Mouse (Mus musculus): ENCODE measurements around the gene Slc46a3. TPM values are rescaled to one million over a fixed set of nuclear protein-coding genes. Genes with fewer than 3 reads are reported as not detected.

Slc46a3 gene
- polyA plus RNA-seq, 1 experiment from 2014 or later = 3.9 TPM

GRCm38 (mm10) chr5:147888313-147889297 lies 6.0 kb downstream of the Slc46a3 start:
- peaks cover 21% of the 10 kb centered on the region for H3K27me3 ChIP-seq (ENCODE audit: insufficient read depth, poor library complexity, severe bottlenecking)
- H3K4me3 ChIP-seq = no peak overlapping the region
- no peak for DNase-seq (ENCODE audit: low spot score)
- H3K9me3 ChIP-seq = no peaks in the 10 kb centered on the region
- 89% methylated on average over 11 of the region's 12 CpGs for WGBS
- no peaks in the 10 kb centered on the region for H3K36me3 ChIP-seq
- H3K27ac ChIP-seq = no peak overlapping the region
- H3K4me1 ChIP-seq (replicated peaks) = peaks cover 11% of the 10 kb centered on the region

- peaks cover 38% of the 10 kb centered on the region for H3K36me3 ChIP-seq
- no peaks in the 10 kb centered on the region for H3K27me3 ChIP-seq (ENCODE audit: insufficient read depth, poor library complexity, severe bottlenecking)
- H3K9me3 ChIP-seq = no peaks in the 10 kb centered on the region
- 94% methylated on average over 6 of the region's 6 CpGs for whole genome bisulfite sequencing
- no peaks in the 10 kb centered on the region for H3K4me1 ChIP-seq (replicated peaks)
- no peak for DNase-seq (ENCODE audit: low spot score)
- no peak overlapping the region for H3K27ac ChIP-seq
- H3K4me3 ChIP-seq = no peak overlapping the region
These were observed 11.0 kb downstream of the Slc46a3 start for GRCm38 (mm10) chr5:147883581-147883980.

GRCm38 (mm10) chr5:147879971-147880682 lies 14.5 kb downstream of the Slc46a3 start:
- no peak overlapping the region for H3K27ac ChIP-seq
- H3K27me3 ChIP-seq (ENCODE audit: insufficient read depth, poor library complexity, severe bottlenecking) = no peaks in the 10 kb centered on the region
- no peak for DNase-seq (ENCODE audit: low spot score)
- H3K4me3 ChIP-seq = no peak overlapping the region
- WGBS = 89% methylated on average over 17 of the region's 17 CpGs
- H3K9me3 ChIP-seq = 0 out of 2 replicates have a peak, but pooled peaks cover 5% of the 10 kb centered on the region
- H3K4me1 ChIP-seq (replicated peaks) = no peaks in the 10 kb centered on the region
- peaks cover 73% of the 10 kb centered on the region for H3K36me3 ChIP-seq

DNA sequence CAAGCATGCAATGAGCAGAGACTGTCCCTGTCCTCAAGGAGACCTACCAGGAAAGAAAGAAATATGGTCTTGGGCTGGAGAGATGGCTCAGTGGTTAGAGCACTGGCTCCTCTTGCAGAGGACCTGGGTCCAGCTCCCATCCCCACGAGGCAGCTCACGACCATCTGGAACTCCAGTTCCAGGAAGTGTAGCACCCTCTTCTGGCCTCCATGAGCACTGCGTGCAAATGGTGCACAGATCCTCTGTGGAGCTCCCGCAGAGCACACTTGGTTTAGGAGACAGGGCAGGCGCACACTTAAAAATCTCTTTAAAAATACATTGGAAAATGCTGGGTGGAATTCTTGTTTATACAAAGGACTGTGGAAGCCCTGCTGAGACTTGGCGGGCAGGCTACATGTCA lies 17.1 kb downstream of the Slc46a3 start:
- Histone ChIP-seq H3K27ac (no peak overlapping the region), H3K4me3 (no peak overlapping the region), H3K4me1 (replicated peaks) (no peaks in the 10 kb centered on the region), H3K36me3 (peaks cover 93% of the 10 kb centered on the region), H3K27me3 (ENCODE audit: insufficient read depth, poor library complexity, severe bottlenecking) (no peaks in the 10 kb centered on the region), H3K9me3 (0 out of 2 replicates have a peak, but pooled peaks cover 5% of the 10 kb centered on the region)
- WGBS = 87% methylated on average over 6 of the region's 6 CpGs
- DNase-seq (ENCODE audit: low spot score) = peak; percentile 6

GRCm38 (mm10) chr5:147875210-147875609 lies 19.4 kb downstream of the Slc46a3 start:
- 0 out of 2 replicates have a peak, but pooled peaks cover 5% of the 10 kb centered on the region for H3K9me3 ChIP-seq
- WGBS = 95% methylated on average over 8 of the region's 8 CpGs
- peaks cover 100% of the 10 kb centered on the region for H3K36me3 ChIP-seq
- H3K27me3 ChIP-seq (ENCODE audit: insufficient read depth, poor library complexity, severe bottlenecking) = no peaks in the 10 kb centered on the region
- no peaks in the 10 kb centered on the region for H3K4me1 ChIP-seq (replicated peaks)
- no peak overlapping the region for H3K4me3 ChIP-seq
- no peak for DNase-seq (ENCODE audit: low spot score)
- H3K27ac ChIP-seq = no peak overlapping the region

DNA sequence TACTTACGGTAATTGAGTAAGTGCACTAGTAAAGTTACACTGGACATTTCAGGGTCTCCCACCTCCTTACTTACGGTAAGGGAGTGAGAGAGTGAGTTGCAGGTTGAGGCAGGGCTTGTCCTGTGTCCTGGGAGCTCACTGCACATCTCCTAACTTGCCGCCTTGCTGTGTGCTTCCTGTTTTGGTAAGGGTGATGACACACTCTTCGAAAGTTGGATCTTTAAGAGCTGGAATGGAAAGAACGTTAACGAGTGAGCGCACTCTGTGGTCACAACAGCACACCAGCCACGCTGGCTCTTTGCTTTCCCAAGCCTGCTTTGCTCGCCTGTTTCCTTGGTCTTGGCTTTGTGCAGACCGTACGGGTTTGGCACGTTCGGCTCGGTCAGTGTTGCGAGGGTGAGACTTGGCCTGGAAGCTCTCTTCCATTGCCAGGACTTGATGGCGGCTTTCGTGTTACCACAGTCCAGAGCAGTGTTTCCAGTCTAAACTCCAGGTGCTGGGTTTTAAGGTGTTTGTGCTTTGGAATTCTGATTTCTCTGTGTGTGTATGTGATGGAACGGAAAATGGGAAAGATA lies 20.0 kb downstream of the Slc46a3 start:
- 96% methylated on average over 18 of the region's 18 CpGs for WGBS

GRCm38 (mm10) chr5:147871091-147871820 lies 23.4 kb downstream of the Slc46a3 start:
- Histone ChIP-seq H3K27me3 (ENCODE audit: insufficient read depth, poor library complexity, severe bottlenecking) (no peaks in the 10 kb centered on the region), H3K36me3 (peaks cover 100% of the 10 kb centered on the region), H3K4me3 (no peak overlapping the region), H3K9me3 (no peaks in the 10 kb centered on the region), H3K27ac (no peak overlapping the region), H3K4me1 (replicated peaks) (no peaks in the 10 kb centered on the region)
- no peak for DNase-seq (ENCODE audit: low spot score)
- WGBS = 92% methylated on average over 15 of the region's 15 CpGs

More for the DNA sequence above, 20.0 kb downstream of the Slc46a3 start:
- no peaks in the 10 kb centered on the region for H3K4me1 ChIP-seq (replicated peaks)
- no peak for DNase-seq (ENCODE audit: low spot score)
- H3K36me3 ChIP-seq = peaks cover 100% of the 10 kb centered on the region
- H3K27me3 ChIP-seq (ENCODE audit: insufficient read depth, poor library complexity, severe bottlenecking) = no peaks in the 10 kb centered on the region
- H3K9me3 ChIP-seq = 0 out of 2 replicates have a peak, but pooled peaks cover 5% of the 10 kb centered on the region
- no peak overlapping the region for H3K4me3 ChIP-seq
- H3K27ac ChIP-seq = no peak overlapping the region

DNA sequence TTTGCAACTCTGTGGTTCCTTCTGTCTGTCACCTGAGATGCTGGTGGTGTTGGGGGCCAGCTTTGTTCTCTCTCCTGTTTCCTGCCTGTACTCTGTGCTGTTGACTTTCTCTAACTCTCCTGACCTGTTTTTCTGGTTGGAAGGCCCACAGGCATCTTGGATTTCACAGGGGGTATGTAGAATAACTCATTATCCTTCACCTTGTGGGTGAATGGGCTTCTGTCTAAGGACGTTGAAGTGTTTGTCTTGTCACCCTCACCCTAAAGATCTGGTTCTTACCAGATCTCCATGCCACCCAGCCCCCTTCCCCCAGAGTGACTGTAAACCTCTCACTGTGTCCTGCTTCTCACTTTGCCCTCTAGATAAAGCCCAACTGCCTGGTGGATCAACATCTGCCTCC lies 24.3 kb downstream of the Slc46a3 start:
- H3K4me3 ChIP-seq = no peak overlapping the region
- 81% methylated on average over 1 of the region's 1 CpGs for WGBS
- no peaks in the 10 kb centered on the region for H3K27me3 ChIP-seq (ENCODE audit: insufficient read depth, poor library complexity, severe bottlenecking)
- no peaks in the 10 kb centered on the region for H3K4me1 ChIP-seq (replicated peaks)
- peaks cover 100% of the 10 kb centered on the region for H3K36me3 ChIP-seq
- DNase-seq (ENCODE audit: low spot score) = no peak
- H3K27ac ChIP-seq = no peak overlapping the region
- no peaks in the 10 kb centered on the region for H3K9me3 ChIP-seq

GRCm38 (mm10) chr5:147869568-147869967 lies 25.0 kb downstream of the Slc46a3 start:
- no peaks in the 10 kb centered on the region for H3K9me3 ChIP-seq
- H3K27me3 ChIP-seq (ENCODE audit: insufficient read depth, poor library complexity, severe bottlenecking) = no peaks in the 10 kb centered on the region
- peaks cover 100% of the 10 kb centered on the region for H3K36me3 ChIP-seq
- no peak overlapping the region for H3K4me3 ChIP-seq
- 94% methylated on average over 6 of the region's 6 CpGs for WGBS
- no peak for DNase-seq (ENCODE audit: low spot score)
- no peaks in the 10 kb centered on the region for H3K4me1 ChIP-seq (replicated peaks)
- H3K27ac ChIP-seq = no peak overlapping the region

GRCm38 (mm10) chr5:147868674-147869073 lies 25.9 kb downstream of the Slc46a3 start:
- Histone ChIP-seq H3K27me3 (ENCODE audit: insufficient read depth, poor library complexity, severe bottlenecking) (no peaks in the 10 kb centered on the region), H3K4me3 (no peak overlapping the region), H3K36me3 (peaks cover 100% of the 10 kb centered on the region), H3K9me3 (no peaks in the 10 kb centered on the region), H3K27ac (no peak overlapping the region), H3K4me1 (replicated peaks) (no peaks in the 10 kb centered on the region)
- 89% methylated on average over 4 of the region's 4 CpGs for WGBS
- DNase-seq (ENCODE audit: low spot score) = no peak

DNA sequence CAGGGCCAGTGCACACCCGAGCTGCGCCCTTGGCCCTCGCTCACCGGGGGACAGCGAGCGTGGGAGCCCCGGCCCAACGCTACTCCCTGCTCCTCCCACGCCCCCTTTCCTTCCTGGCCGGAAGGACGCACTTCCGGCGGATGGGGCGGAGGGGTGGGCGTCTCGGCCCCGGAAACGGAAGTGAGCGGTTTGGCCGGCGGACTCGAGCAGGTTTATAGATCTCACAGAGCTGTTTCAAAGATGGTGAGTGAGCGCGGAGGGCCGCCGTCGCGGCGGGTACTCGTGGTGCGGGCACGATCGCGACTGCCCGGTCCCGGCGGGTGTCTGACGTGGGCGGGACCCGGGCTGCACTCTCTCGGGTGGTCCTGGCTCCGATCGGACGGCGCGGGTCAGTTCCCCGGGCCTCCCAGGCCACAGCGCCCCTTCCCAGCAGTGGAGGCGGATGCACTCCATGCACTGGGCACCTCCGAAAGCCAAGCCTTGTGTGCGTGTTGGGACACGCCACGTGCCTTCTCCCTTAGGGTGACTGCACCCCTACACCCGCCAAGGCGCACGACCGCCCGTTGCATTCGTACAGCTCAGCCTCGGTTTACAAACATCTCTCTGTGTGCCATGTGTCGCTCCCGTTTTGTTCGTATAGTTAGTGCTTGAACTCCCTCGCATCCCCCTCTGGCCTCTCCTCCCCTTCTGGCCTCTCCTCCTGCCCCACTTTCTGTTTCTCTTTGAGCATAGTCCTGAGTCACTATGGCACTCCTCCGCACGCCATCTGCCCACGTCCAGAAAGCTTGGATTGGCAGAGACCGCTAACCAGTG lies 34.0 kb downstream of the Slc46a3 start, which contains the start of gene Pomp:
Gene Pomp, plus strand, starts transcription at position 13 of the 813 bp plus-strand sequence.
- Histone ChIP-seq H3K9me3 (no peaks in the 10 kb centered on the region), H3K36me3 (peaks cover 36% of the 10 kb centered on the region), H3K27ac (peak within 1 kb of the TSS; percentile 92), H3K27me3 (ENCODE audit: insufficient read depth, poor library complexity, severe bottlenecking) (no peaks in the 10 kb centered on the region), H3K4me3 (peak within 1 kb of the TSS; percentile 96), H3K4me1 (replicated peaks) (peaks cover 19% of the 10 kb centered on the region)
- peak; percentile 93 for DNase-seq (ENCODE audit: low spot score)
- under 1% methylated on average over 68 of the region's 68 CpGs for WGBS
